Mouse (Mus musculus): ENCODE results near the gene Ergic3.

The Ergic3 gene

DNA sequence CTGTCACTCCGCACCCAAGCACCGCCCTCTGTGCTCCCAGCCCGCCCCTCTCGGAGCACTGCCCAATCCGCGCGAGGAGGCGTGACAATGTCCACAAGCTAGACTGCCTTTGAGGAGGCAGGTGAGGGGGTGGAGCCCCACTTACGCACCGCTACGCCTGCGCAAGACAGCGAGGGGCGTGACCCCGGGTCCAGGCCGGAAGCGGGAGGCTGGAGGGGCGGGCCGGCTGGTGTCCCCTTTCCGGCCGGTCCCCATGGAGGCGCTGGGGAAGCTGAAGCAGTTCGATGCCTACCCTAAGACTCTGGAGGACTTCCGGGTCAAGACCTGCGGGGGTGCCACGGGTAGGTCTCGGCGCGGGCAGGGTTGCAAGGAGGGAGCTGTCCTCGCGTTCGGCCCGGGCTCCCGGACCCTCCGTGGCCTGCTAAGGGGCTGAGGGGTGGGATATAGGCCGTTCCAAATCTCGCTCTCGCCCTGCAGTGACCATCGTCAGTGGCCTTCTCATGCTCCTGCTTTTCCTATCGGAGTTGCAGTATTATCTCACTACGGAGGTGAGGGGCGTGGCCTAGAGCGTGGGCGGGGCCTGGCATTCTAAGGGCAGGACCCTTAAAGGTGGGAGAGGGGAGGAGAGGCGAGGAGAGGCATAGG is at the start of gene Ergic3, which contains the start of gene 6430550D23Rik:
Gene Ergic3, plus strand, starts transcription at position 158 of the 645 bp plus-strand sequence.
Gene 6430550D23Rik, minus strand, starts transcription at position 90 of the 645 bp plus-strand sequence.
- peak; percentile 99 for DNase-seq (ENCODE audit: low spot score)

- DNase-seq (ENCODE audit: low spot score) = no peak
Measured at GRCm38 (mm10) chr2:155959981-155960380, 47.9 kb upstream of the Ergic3 start.

- no peak for DNase-seq (ENCODE audit: low spot score)
Measured at GRCm38 (mm10) chr2:155961862-155962261, 46.0 kb upstream of the Ergic3 start.

DNA sequence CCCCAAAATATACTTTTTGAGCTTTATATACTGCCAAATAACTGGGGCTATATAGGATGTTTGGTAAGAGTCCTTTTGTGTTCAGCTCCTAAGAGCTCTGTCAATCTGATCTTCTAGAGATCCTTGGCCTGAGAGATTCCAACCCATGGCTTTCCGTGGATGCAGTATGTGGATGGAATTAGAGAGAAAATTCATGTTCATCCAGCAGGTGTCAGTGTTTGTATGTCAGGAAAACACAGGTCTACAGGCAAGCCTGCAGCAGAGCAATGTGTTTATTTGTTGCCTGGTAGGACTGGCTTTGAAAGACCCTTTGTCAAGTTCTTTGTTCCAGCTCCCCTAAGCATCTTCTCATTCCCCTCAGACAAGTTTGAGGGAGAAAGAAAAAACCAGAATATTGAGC is 44.9 kb upstream of the Ergic3 start:
- DNase-seq (ENCODE audit: low spot score) = no peak

DNA sequence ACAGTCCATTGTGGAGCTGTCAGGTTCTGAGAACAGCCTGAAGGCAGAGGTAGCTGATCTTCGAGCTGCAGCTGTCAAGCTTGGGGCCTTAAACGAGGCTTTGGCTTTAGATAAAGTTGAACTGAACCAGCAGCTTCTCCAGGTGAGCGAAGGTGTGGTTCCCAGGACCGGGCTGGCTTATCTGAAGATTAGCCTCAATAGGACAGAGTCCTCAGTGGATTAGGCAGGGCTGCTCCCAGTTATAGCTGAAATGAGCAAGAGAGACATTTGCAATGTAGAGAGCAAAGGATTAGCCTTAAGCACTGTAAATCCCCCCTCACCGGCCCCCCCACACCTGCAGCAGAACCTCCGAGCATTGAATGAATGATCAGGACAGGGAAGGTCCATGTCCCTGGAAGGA is 34.5 kb upstream of the Ergic3 start:
- DNase-seq (ENCODE audit: low spot score) = no peak

DNA sequence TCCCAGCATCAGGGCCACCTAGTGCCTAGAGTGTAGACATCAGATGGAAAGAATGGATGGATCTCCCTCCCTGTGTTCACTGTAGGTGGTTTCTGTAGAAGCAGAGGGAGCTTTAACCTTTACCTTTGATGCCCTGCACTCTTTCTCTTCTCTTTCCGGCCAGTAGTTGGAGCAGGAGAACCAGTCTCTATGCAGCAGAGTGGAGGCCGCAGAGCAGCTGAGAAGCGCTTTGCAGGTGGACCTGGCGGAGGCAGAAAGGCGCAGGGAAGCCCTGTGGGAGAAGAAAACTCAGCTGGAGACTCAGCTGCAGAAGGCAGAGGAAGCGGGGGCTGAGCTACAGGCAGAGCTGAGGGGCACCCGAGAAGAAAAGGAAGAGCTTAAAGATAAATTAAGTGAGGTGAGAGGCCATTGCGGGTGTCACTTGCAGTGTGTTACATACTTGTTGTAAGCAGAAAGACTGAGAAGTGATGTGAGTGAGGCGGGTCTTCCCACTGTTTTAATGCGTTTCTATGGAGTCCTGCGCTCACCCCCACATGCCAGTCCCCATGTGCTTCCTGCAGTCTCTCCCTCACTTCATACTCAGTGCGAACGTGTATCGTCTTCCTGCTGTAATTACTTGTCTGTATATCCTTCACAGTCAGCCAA is 33.6 kb upstream of the Ergic3 start:
- DNase-seq (ENCODE audit: low spot score) = no peak

DNA sequence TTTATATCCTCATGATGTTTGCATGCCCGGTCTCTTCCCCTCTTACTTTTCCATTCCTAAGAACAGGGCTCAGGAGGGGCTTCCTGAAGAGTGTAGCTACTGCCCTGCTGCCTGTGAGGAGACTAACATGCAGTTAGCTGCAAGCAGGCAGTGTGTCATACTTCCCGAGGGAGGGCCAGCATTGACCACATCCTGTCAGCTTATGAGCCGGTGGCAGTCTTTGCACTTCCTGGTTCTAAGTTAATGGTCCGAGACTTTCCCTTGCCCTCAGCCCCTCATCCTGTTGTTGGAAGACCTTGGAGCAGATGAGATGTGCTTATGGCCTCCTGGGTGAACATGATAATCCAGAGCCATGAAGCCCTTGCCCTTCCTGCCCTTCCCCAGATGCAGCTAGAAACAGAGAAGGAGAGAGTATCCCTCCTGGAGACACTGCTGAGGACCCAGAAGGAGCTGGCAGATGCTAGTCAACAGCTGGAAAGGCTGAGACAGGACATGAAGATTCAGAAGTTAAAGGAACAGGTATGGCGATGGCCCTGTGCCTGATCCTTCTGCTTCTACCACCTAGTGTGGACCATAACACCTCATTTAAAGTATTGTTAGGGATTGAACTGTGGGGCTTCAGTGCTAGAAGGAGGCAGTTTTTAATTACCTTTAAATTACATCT is 28.4 kb upstream of the Ergic3 start:
- DNase-seq (ENCODE audit: low spot score) = no peak

DNA sequence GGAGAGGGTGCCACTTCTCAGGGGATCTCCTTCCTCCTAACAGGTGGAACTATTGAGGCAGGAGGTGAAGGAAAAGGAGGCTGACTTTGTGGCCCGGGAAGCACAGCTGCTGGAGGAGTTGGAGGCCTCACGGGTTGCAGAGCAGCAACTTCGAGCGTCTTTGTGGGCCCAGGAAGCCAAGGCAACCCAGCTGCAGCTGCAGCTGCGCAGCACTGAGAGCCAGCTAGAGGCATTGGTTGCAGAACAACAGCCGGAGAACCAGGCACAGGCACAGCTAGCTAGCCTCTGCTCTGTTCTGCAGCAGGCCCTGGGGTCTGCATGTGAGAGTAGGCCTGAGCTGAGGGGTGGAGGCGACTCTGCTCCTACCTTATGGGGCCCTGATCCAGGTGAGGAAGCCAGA is 22.1 kb upstream of the Ergic3 start:
- DNase-seq (ENCODE audit: low spot score) = no peak

GRCm38 (mm10) chr2:155987131-155987530 is 20.7 kb upstream of the Ergic3 start:
- DNase-seq (ENCODE audit: low spot score) = no peak

GRCm38 (mm10) chr2:155989085-155989484 is 18.8 kb upstream of the Ergic3 start:
- DNase-seq (ENCODE audit: low spot score) = no peak

DNA sequence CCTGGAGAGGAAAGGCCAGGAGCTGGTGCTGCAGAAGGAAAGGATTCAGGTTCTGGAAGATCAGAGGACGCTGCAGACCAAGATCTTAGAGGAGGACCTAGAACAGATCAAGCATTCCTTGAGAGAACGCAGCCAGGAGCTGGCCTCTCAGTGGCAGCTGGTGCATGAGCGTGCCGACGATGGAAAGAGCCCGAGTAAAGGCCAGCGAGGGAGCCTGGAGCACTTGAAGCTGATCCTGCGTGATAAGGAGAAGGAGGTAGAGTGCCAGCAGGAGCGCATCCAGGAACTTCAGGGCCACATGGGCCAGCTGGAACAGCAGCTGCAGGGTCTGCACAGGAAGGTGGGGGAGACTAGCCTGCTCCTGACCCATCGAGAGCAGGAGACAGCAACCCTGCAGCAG is 16.7 kb upstream of the Ergic3 start:
- DNase-seq (ENCODE audit: low spot score) = peak; percentile 31

DNA sequence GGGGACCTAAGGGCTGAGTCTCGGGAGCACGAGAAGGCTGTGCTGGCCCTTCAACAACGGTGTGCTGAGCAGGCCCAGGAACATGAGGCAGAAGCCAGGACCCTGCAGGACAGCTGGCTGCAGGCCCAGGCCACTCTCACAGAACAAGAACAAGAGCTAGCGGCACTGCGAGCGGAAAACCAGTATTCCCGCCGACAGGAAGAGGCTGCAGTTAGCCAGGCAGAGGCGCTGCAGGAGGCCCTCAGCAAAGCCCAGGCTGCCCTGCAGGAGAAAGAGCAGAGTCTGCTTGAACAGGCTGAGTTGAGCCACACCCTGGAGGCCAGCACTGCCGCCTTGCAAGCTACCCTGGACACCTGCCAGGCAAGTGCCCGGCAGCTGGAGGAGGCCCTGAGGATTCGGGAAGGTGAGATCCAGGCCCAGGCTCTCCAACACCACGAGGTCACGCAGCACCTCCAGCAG is 16.0 kb upstream of the Ergic3 start:
- no peak for DNase-seq (ENCODE audit: low spot score)

DNA sequence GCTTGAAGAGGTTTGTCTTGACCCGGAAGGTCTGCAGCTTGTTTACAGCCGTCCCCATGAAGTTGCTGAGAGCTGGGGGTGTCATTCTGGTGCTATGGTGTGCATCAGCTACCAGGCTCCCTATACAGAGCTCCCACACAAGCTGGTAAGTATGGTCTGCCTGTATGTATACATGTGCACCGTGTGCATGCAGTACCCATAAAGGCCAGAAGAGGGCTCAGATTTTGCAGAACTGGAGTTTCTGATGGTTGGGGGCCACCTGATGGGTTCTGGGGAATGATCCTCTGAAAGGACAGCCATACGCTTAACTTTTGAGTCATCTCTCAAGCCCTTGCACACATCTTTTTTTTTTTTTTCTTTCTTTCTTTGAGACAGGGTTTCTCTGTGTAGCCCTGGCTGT is 2.5 kb upstream of the Ergic3 start:
- DNase-seq (ENCODE audit: low spot score) = no peak

DNA sequence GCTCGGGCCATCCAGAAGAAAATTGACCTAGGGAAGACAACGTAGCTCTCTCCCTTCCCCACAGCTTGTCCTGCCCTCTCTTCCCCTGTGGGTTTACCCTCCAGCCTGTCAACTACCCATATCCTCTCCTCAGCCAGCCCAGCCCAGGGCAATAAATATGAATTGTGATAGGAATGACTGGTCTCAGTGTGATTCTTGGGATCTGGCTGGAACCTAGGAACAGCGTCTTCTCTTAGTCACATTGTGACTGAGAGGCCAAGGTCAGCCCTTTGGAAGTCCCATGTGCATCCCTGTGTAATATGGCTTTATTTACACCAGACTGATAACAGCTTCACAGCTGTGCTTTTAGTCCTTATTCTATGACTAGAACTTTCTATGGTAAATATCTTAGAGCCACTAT is 10.3 kb downstream of the Ergic3 start:
- DNase-seq (ENCODE audit: low spot score) = no peak

GRCm38 (mm10) chr2:156021219-156021618 is 13.4 kb downstream of the Ergic3 start:
- DNase-seq (ENCODE audit: low spot score) = no peak

DNA sequence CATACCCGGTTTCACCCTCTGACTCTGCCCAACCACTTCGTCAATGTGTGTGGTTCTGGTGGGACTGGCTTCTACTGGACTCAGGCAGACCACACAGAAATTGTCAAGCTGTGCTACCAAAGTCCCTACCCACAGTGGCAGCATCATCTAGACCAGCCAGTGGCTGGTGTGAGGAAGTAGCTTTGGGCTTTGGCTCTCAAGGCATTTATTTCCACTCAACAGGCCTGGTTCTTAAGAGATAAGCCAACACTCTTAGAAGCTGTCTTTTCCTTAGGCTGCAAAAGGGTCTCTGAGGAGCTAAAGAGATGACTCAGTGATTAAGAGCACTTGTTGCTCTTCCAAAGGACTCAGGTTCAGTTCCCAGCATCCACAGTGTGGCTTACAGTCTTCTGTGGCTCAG is 13.9 kb downstream of the Ergic3 start:
- DNase-seq (ENCODE audit: low spot score) = no peak

GRCm38 (mm10) chr2:156025482-156025881 is 17.6 kb downstream of the Ergic3 start:
- DNase-seq (ENCODE audit: low spot score) = no peak

DNA sequence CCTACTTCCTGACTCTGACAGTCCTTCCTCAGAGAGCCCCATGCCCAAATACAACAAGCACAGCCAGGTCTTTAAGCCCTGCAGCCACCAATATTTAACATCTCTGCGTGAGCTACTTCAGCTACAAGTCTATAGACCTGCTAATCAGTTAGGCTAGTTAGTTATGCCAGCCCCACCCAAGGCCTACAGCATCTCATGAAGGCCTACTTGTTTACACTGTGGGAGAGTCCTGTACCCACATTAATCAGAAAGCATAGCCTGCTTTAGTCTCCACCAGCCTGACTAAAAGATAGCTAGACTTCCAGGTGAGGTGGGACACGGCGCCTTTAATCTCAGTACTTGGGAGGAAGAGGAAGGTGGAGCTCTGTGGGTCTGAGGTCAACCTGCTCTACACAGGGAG is 31.5 kb downstream of the Ergic3 start:
- DNase-seq (ENCODE audit: low spot score) = no peak

DNA sequence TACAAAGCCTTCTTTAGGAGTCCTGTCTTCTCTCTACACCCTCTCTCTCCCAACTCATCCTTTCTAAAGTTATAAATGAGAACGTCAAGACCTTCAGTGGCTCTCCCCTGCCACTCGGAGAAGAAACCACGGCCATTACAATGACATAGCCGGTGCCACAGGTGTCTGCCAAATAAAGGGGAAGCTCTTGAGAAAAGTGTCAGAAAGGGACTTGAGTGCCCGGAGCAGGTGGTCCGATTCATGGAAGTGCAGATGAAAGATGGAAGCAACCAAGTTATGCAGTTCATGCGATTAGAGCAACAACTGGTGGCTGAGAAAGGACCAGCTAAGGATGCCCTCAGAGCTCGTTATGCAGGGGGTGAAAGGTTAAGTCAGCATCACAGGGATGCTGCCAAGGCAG is 35.1 kb downstream of the Ergic3 start:
- DNase-seq (ENCODE audit: low spot score) = no peak

- DNase-seq (ENCODE audit: low spot score) = no peak
Measured at GRCm38 (mm10) chr2:156047929-156048328, 40.1 kb downstream of the Ergic3 start.

DNA sequence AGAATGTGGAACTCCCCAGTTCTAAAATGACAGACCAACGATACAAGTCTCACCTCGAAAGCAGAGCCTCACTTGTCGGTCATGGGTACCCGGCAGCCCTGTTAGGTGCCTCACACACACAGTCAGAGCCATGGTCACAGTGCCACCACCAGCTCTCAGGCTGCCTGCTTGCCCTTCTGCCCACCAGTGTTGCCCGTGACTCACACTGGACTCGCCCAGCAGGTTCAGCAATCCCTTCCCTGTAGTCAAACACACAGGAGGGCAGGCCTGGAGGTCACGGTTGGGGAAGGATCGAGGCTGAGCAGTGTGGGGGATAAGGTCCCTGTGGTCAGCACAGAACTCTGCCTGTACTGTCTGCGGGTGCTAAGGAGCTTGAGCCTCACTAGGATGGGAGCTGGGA is 45.0 kb downstream of the Ergic3 start, which contains the start of gene Fer1l4:
Gene Fer1l4, minus strand, starts transcription at position 132 of the 400 bp plus-strand sequence.
- DNase-seq (ENCODE audit: low spot score) = no peak

DNA sequence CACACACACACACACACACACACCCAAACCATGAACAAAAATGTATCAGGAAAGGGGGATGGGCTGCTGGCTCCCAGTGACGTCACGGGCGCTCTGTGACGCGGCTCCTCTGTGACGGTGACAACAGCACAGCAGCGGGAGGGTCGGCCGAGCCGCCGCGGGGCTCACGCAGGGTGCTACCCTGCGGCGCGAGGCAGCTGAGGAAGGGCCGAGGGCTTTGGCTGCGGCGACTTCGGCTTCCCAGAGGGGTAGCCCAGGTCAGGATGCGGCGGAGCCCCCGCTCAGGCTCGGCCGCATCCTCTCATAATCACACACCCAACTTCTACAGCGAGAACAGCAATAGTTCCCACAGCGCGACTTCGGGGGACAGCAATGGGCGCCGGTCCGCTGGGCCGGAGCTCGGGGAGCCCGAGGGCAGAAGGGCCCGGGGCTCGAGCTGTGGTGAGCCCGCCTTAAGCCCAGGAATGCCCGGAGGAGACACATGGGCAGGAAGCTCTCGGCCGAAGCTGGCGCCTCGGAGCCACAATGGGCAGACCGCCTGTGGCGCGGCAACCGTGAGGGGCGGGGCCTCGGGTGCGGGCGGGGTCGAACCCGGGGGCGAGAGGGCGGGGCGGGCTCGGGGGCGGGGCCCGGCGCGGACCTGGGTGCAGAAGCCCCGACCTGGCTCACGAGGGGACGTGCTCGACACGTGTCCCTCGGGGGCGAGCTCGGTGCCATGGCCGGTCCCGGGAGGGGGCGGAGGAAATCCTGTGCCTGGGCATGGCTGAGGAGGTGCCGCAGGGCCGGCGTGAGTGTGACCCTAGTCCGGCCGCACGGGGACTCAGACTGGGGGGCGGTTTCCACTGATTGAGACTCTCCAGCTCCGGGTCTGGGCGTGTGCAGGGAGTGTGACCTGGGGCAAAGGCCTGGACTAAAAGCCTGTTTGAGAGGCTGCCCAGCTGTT is 57.5 kb downstream of the Ergic3 start, which contains the start of gene Spag4:
Gene Spag4, plus strand, starts transcription at position 77 of the 943 bp plus-strand sequence.
- peak; percentile 85 for DNase-seq (ENCODE audit: low spot score)
